In genomic region chr9:95389956-95390355, GRCm38 (mm10) we compare ENCODE assay signal across 27 mouse cellular contexts. TPM values are rescaled to one million over a fixed set of nuclear protein-coding genes. Genes with fewer than 3 reads are reported as not detected.
"Had no signal": no experiment of that assay in that cellular context is flagged by ENCODE, and none has a peak within 500 bp of the region (broad histone marks: within the 10 kb centered on the region; RNA-seq: fewer than 3 reads in every experiment).

No protein-coding gene starts in this region.

- H3K4me3 ChIP-seq: gastrocnemius, adult 2 months; heart, embryonic 12.5 days; hindbrain, embryonic 10.5 days; hindbrain, embryonic 12.5 days; hindbrain, embryonic 15.5 days; kidney, embryonic 15.5 days; limb, embryonic 13.5 days; limb, embryonic 15.5 days; liver, embryonic 12.5 days had no signal

- H3K4me1 ChIP-seq: heart, embryonic 12.5 days; hindbrain, embryonic 12.5 days; hindbrain, embryonic 15.5 days; kidney, embryonic 15.5 days; limb, embryonic 13.5 days; liver, embryonic 12.5 days had no signal

- H3K4me2 ChIP-seq: heart, embryonic 12.5 days; hindbrain, embryonic 12.5 days; hindbrain, embryonic 15.5 days; kidney, embryonic 15.5 days; limb, embryonic 13.5 days; limb, embryonic 15.5 days; liver, embryonic 12.5 days had no signal

- H3K9me3 ChIP-seq: heart, embryonic 12.5 days; hindbrain, embryonic 10.5 days; hindbrain, embryonic 12.5 days; hindbrain, embryonic 15.5 days; kidney, embryonic 15.5 days; limb, embryonic 13.5 days; limb, embryonic 15.5 days; liver, embryonic 12.5 days had no signal

- H3K27ac ChIP-seq: gastrocnemius, adult 2 months; hindbrain, embryonic 10.5 days; hindbrain, embryonic 12.5 days; hindbrain, embryonic 15.5 days; hindbrain, postnatal 0 days; kidney, embryonic 15.5 days; kidney, postnatal 0 days; limb, embryonic 13.5 days; limb, embryonic 15.5 days; liver, embryonic 12.5 days; liver, embryonic 14.5 days had no signal

- DNase-seq: gastrocnemius, adult 2 months; gastrocnemius, postnatal 10 days; gastrocnemius, postnatal 25 days; heart, postnatal 10 days; heart, postnatal 4 days; kidney, adult 11 months; kidney, adult 2 months; kidney, adult 9 months; kidney, postnatal 14 days; kidney, postnatal 36 days; layer of hippocampus, adult 9-11 months; layer of hippocampus, postnatal 36 days; left cerebral cortex, postnatal 4 days; lung, adult 18-20 months had no signal

- H3K9ac ChIP-seq: heart, embryonic 12.5 days; hindbrain, embryonic 12.5 days; hindbrain, embryonic 15.5 days; kidney, embryonic 15.5 days; limb, embryonic 13.5 days; limb, embryonic 15.5 days; liver, embryonic 12.5 days; liver, embryonic 14.5 days had no signal

- H3K27me3 ChIP-seq: heart, embryonic 12.5 days; hindbrain, embryonic 12.5 days; hindbrain, embryonic 15.5 days; kidney, embryonic 15.5 days; limb, embryonic 13.5 days; limb, embryonic 15.5 days; liver, embryonic 12.5 days had no signal

- H3K36me3 ChIP-seq: heart, embryonic 12.5 days; hindbrain, embryonic 10.5 days; hindbrain, embryonic 12.5 days; hindbrain, embryonic 15.5 days; kidney, embryonic 15.5 days; limb, embryonic 13.5 days; limb, embryonic 15.5 days; liver, embryonic 12.5 days had no signal

- ATAC-seq: hindbrain, postnatal 0 days; intestine, embryonic 16.5 days; liver, embryonic 12.5 days had no signal

RNA-seq across cellular contexts. Expression of gene Chst2, which starts 16.6 kb away (rescaled TPM):
- total RNA-seq: granulocyte monocyte progenitor cell, adult 5-6 weeks had no signal
